Mouse (Mus musculus) G1E (cell line): ENCODE results near the gene Hnrnpk. TPM values are rescaled to one million over a fixed set of nuclear protein-coding genes. Genes with fewer than 3 reads are reported as not detected.
"Not testable (repeated sequence)": the region's sequence is repeated elsewhere in the genome, so short reads cannot be mapped to it uniquely, and the experiment has no call there.

ENCODE experiments used
- ATAC-seq: 2 replicates; pipeline ENCODE4 v1.8.0; 2016; ENCODE audit warnings: mild to moderate bottlenecking; ENCODE audit not compliant: insufficient number of reproducible peaks, poor library complexity, low FRiP score, severe bottlenecking; ENCODE audit errors: extremely low read depth
- DNase-seq: peaks from one replicate; pipeline ENCODE4 v3.0.0; 2012; ENCODE audit warnings: low spot score
- H3K27me3 ChIP-seq: 2 replicates; pipeline ENCODE4 v1.6.1; 2012; ENCODE audit warnings: mild to moderate bottlenecking, low read length, inconsistent platforms; ENCODE audit not compliant: insufficient read depth
- H3K36me3 ChIP-seq: replicated peaks from 2 replicates; pipeline ENCODE3; 2012; ENCODE audit warnings: mild to moderate bottlenecking, inconsistent platforms
- H3K4me1 ChIP-seq: 2 replicates; pipeline ENCODE4 v1.6.1; 2012; ENCODE audit warnings: low read depth, low read length, inconsistent platforms, mixed read lengths; ENCODE audit not compliant: insufficient read depth
- H3K4me3 ChIP-seq: 2 replicates; pipeline ENCODE4 v1.5.1; 2012; ENCODE audit warnings: low read depth, mild to moderate bottlenecking, inconsistent platforms, low read length, moderate library complexity, mixed read lengths
- H3K9me3 ChIP-seq: replicated peaks from 2 replicates; pipeline ENCODE4 v1.6.1; 2012; ENCODE audit warnings: inconsistent platforms
- CTCF ChIP-seq: IDR thresholded peaks from 2 replicates; pipeline ENCODE4 v1.5.1; 2012; ENCODE audit warnings: low read depth, low read length, inconsistent platforms, mixed read lengths
- GATA1 ChIP-seq: IDR thresholded peaks from 2 replicates; pipeline ENCODE4 v1.6.1; 2012; ENCODE audit warnings: borderline replicate concordance, low read length, inconsistent platforms, mixed read lengths
- GATA2 ChIP-seq: IDR thresholded peaks from 2 replicates; pipeline ENCODE4 v1.6.1; 2012; ENCODE audit warnings: low read depth, low read length, inconsistent platforms, borderline replicate concordance
- POLR2AphosphoS5 ChIP-seq: IDR thresholded peaks from 2 replicates; pipeline ENCODE4 v1.6.1; 2012; ENCODE audit warnings: low read depth, low read length, inconsistent platforms; ENCODE audit not compliant: insufficient replicate concordance
- TAL1 ChIP-seq: conservative IDR thresholded peaks from 2 replicates; pipeline ENCODE4 v1.6.1; 2012; ENCODE audit warnings: low read depth, low read length, inconsistent platforms, mixed read lengths
- polyA plus RNA-seq: library from polyadenylated mRNA; stranded (reverse); fragments of >175 nt; gene quantifications from 2 replicates; pipeline ENCODE4 v1.2.3, GENCODE M21; 2012
- total RNA-seq, 2 experiments: library from RNA; stranded (forward) in 1 of 2; stranded (reverse) in 1 of 2; fragments of 200-1000 nt in 1 of 2; fragments of >200 nt in 1 of 2; fragmentation: Nextera tagmentation in 1 of 2; gene quantifications; 2 replicates each; pipeline ENCODE4 v1.2.3; 2014 to 2017

Hnrnpk gene
- total and polyA plus RNA-seq, 3 experiments: 1,008 to 2,332 (median 1,730) TPM

DNA sequence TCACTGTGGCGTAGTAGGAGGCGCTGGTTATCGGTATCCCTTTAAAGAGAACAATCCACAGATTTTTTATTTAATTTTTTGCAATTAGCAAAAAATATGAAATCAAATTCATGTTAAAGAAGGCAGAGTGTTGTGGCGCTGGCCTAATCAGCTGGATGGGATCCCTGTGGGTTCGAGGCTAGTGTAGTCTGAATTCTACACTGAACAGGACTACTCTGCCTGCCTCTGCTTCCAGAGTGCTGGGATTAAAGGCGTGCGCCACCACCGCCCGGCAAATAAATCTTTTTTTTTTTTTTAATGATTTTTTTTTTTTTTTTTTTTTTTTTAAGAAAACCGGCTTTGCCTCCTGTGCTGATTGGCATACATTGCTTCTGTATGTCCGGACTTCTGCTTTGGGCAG lies 18.8 kb downstream of the Hnrnpk start:
- Histone ChIP-seq H3K9me3 (peaks cover 38% of the 10 kb centered on the region), H3K27me3 (no peaks in the 10 kb centered on the region), H3K4me3 (peak overlapping the region; percentile 82), H3K4me1 (peaks cover 19% of the 10 kb centered on the region), H3K36me3 (peaks cover 51% of the 10 kb centered on the region)
- TF ChIP-seq GATA1 (no peak), CTCF (no peak), TAL1 (no peak), GATA2 (no peak), POLR2AphosphoS5 (no peak)
- DNase-seq: no peak
- ATAC-seq: no peak

DNA sequence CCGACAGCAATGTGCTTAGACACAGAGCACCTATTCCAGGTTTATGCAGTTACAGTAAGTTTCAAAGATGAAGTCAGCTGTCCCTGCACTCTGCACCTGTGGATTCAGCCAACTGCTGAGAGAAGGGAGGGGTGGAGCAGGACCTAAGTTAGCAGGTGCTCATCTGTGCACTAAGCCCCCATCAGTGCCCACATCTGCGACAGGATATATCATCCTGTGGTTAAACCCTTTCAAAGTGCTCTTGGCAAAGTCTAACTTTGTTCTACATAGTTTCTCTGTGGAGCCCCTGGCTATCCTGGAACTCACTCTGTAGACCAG lies 30.0 kb downstream of the Hnrnpk start:
- DNase-seq (no peak), ATAC-seq (no peak)
- Histone ChIP-seq H3K4me3 (no peak overlapping the region), H3K4me1 (peaks cover 3% of the 10 kb centered on the region; the same call in 1 of the 2 replicates), H3K27me3 (peaks cover 15% of the 10 kb centered on the region), H3K9me3 (peaks cover 10% of the 10 kb centered on the region; the same call in 1 of the 2 replicates), H3K36me3 (no peaks in the 10 kb centered on the region)
- TF ChIP-seq POLR2AphosphoS5 (no peak), GATA1 (no peak), GATA2 (no peak), TAL1 (no peak), CTCF (no peak)

DNA sequence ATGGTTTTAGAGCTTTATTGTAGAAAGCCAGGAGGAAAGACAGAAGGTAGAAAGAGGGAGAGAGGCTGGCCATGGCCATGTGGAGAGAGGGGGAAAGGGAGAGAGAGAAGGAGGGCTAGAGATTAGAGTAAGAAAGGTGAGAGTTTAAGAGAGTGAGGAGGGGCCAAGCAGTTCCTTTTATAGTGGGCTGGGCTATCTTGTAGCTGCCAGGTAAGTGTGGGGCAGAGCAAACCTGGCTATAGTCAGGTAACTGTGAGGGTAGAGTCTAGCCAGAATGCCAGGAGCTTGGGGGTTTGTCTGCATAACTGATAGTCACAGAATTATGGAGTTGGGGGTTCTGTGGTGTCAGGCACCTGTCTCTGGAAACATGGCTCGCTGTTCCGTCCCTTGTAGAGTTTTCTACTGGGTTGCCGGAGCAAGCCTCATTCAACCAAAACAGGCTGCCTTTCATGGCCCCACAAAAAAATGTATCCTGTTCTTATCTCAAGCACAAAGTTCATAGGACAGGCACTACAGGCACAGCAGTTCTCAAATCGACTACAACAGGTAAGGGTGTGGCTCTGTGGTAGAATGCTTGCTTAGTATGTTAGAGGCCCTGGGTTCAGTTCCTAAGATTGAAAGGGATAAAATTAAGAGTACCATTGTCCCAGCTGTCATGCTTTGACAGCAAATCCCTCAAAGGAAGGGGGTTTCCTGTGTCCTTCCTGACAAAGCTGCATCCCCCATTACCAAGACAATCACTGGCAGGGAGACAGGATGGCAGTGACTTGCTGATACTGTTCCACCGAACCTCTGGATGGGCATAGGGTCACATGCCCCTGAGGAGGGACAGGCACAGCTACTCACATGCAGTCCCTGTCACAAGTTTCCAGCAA lies 30.6 kb downstream of the Hnrnpk start:
- ATAC-seq: no peak
- DNase-seq: no peak

DNA sequence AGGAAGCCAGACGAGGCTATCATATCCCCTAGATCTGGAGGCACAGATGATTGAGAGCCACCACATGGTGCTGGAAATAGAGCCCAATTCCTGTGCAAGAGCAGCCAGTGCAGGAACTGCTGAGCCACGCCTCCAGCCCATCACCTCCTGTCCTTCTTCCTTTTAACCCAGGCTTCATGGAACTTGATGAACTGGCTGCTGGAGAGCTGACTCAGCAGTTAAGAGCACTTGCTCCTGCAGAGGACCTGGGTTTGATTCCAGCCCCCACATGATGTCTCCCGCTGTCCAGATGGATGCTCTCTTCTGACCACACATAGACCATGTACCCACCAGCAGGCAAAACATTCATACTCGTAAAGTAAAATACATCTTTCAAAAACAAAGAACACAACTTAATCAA lies 34.3 kb downstream of the Hnrnpk start:
- DNase-seq (no peak), ATAC-seq (no peak)
- H3K36me3 ChIP-seq: no peaks in the 10 kb centered on the region
- TF ChIP-seq GATA2 (no peak), GATA1 (no peak), POLR2AphosphoS5 (no peak), TAL1 (no peak), CTCF (no peak)
- peaks cover 16% of the 10 kb centered on the region for H3K27me3 ChIP-seq
- peaks cover 5% of the 10 kb centered on the region; the same call in 1 of the 2 replicates for H3K4me1 ChIP-seq
- H3K4me3 ChIP-seq: no peak overlapping the region
- H3K9me3 ChIP-seq: no peaks in the 10 kb centered on the region

More for the DNA sequence above, 30.6 kb downstream of the Hnrnpk start:
- no peak for TF ChIP-seq GATA1
- no peak for TF ChIP-seq GATA2
- TF ChIP-seq CTCF: no peak
- no peak for TF ChIP-seq POLR2AphosphoS5
- no peak for TF ChIP-seq TAL1
- peaks cover 10% of the 10 kb centered on the region; the same call in 1 of the 2 replicates for H3K9me3 ChIP-seq
- no peaks in the 10 kb centered on the region for H3K36me3 ChIP-seq
- peaks cover 15% of the 10 kb centered on the region for H3K27me3 ChIP-seq
- no peak overlapping the region for H3K4me3 ChIP-seq
- H3K4me1 ChIP-seq: peaks cover 3% of the 10 kb centered on the region; the same call in 1 of the 2 replicates

DNA sequence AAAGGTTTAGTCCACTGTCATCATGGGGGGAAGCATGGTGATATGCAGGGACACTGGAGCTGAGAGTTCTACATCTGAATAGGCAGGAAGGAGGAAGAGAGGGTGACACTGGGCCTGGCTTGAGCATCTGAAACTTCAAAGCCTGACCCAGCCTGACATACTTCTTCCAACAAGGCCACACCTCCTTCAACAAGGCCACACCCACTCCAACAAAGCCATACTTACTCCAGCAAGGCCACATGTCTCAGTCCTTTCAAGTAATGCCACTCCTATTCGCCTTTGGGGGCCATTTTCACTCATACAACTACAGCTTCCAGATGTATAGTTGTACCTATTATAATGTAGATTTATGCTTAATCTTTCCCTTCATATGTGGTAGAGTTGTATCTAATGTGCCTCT lies 35.5 kb downstream of the Hnrnpk start:
- Histone ChIP-seq H3K9me3 (no peaks in the 10 kb centered on the region), H3K4me3 (no peak overlapping the region), H3K27me3 (peaks cover 12% of the 10 kb centered on the region), H3K36me3 (no peaks in the 10 kb centered on the region), H3K4me1 (peaks cover 2% of the 10 kb centered on the region; the same call in 1 of the 2 replicates)
- no peak for ATAC-seq
- no peak for DNase-seq
- no peak for TF ChIP-seq POLR2AphosphoS5
- TF ChIP-seq GATA1: no peak
- TF ChIP-seq TAL1: no peak
- no peak for TF ChIP-seq CTCF
- no peak for TF ChIP-seq GATA2

DNA sequence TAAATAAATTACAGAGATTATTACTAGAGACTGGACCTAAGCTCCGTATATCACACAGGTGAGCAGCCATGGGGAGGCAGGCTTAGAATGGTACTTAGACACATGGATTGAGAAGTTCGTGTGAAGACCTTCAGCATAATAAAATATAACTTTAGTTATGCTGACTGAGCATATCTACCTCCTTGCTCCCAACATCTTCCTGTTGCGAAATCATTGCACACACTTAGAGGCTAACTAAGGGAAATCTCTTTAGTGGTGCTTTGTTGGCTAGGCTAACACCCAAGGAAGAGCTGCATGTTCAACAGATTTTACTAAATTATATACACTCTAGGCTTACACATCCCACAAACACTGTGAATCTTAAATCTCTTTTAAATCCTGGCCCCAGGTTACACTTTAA lies 36.8 kb downstream of the Hnrnpk start:
- no peak for ATAC-seq
- no peak for DNase-seq
- TF ChIP-seq GATA1: no peak
- TF ChIP-seq POLR2AphosphoS5: no peak
- TF ChIP-seq GATA2: no peak
- TF ChIP-seq CTCF: no peak
- no peak for TF ChIP-seq TAL1

DNA sequence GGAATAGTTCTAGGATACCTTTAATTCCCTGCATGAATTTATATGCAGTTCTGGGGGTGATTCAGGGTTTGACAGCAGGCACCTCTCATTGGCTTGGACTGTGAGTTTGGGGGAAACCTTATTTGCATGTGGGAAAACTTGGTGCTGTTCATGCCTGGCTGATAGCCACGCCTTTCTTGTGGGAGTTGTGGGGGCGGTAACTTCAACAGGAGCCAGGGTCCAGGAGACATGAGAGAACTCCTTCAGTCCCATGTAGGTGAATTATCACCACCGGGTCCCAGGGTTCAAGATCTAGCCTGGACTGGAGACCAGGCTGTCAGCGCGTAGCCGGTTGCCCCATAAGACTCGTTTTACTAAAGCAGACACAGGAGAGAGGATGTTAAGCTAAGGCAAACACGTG lies 38.0 kb downstream of the Hnrnpk start:
- H3K9me3 ChIP-seq, H3K4me3 ChIP-seq, H3K36me3 ChIP-seq, ATAC-seq, H3K27me3 ChIP-seq, H3K4me1 ChIP-seq, DNase-seq: not testable (repeated sequence)

More for the DNA sequence above, 36.8 kb downstream of the Hnrnpk start:
- Histone ChIP-seq H3K4me3 (no peak overlapping the region), H3K36me3 (no peaks in the 10 kb centered on the region), H3K4me1 (peaks cover 2% of the 10 kb centered on the region; the same call in 1 of the 2 replicates), H3K27me3 (peaks cover 8% of the 10 kb centered on the region), H3K9me3 (0 out of 2 replicates have a peak, but pooled peaks cover 2% of the 10 kb centered on the region)
